Mouse (Mus musculus): ENCODE data around the gene Cd96.

DNA sequence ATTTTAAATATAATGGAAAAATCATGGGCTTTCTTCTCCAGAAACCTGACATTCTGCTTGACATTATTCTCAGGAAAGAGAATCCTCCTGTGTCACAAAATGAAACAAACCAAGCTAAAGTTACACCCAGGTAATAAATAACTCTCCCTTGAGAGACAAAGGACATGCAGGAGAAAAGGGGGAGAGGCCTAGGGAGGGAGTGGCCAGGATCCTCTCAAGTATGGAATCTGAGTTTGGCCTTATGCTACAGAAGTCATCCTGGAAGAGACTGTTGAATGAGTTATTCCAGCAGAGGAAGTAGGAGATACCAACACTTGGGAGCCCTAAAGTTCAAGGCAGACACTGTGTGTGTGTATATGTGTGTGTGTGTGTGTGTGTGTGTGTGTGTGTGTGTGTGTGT, 2.2 kb upstream of the Cd96 start:
- no peak for TF ChIP-seq CTCF (IDR thresholded peaks at IDR 0.05)
- TF ChIP-seq EP300 (IDR thresholded peaks at IDR 0.05), result no peak

Data from lung, postnatal 0 days (tissue).